Mouse (Mus musculus) spleen, adult 2 months (tissue): ENCODE data around the gene Hrh3. TPM values are rescaled to one million over a fixed set of nuclear protein-coding genes. Genes with fewer than 3 reads are reported as not detected.

Source experiments
- DNase-seq, 2 experiments: peaks; one replicate each; pipeline versions ENCODE4 v3.0.0 to v3.0.0-alpha.2; 2012 to 2021; ENCODE audit warnings: low spot score in 2 of 2, low read depth in 1 of 2
- H3K27ac ChIP-seq: fragments of 200-500 bp; 2 replicates; pipeline ENCODE4 v1.5.1; 2012; ENCODE audit warnings: low read length, inconsistent platforms; ENCODE audit not compliant: insufficient read depth
- H3K27me3 ChIP-seq: fragments of 200-500 bp; 2 replicates; pipeline ENCODE4 v1.6.1; 2012; ENCODE audit warnings: mild to moderate bottlenecking, moderate library complexity, low read length, inconsistent platforms; ENCODE audit not compliant: control insufficient read depth, insufficient read depth
- H3K36me3 ChIP-seq: fragments of 200-500 bp; 2 replicates; pipeline ENCODE4 v1.6.1; 2012; ENCODE audit warnings: mild to moderate bottlenecking, low read length, inconsistent platforms; ENCODE audit not compliant: control insufficient read depth, insufficient read depth
- H3K4me1 ChIP-seq: fragments of 200-500 bp; 2 replicates; pipeline ENCODE4 v1.6.1; 2011; ENCODE audit warnings: inconsistent platforms; ENCODE audit not compliant: control insufficient read depth, insufficient read depth, insufficient read length
- H3K4me3 ChIP-seq: fragments of 200-500 bp; 2 replicates; pipeline ENCODE4 v1.5.1; 2011; ENCODE audit warnings: mild to moderate bottlenecking, inconsistent platforms; ENCODE audit not compliant: insufficient read depth, insufficient read length; ENCODE audit errors: extremely low read depth
- CTCF ChIP-seq: fragments of 200-500 bp; IDR thresholded peaks from 2 replicates; pipeline ENCODE4 v1.5.1; 2011; ENCODE audit warnings: mild to moderate bottlenecking, inconsistent platforms; ENCODE audit not compliant: insufficient read depth, insufficient read length, insufficient replicate concordance; ENCODE audit errors: extremely low read depth
- POLR2A ChIP-seq: fragments of 200-500 bp; IDR thresholded peaks from 2 replicates; pipeline ENCODE4 v1.6.1; 2011; ENCODE audit warnings: low read depth, low read length, inconsistent platforms
- WGBS: fragments of 180-500 bp; shearing (Covaris S2); methylation state at CpG from one replicate; pipeline ENCODE4 v1.1.7; 2018; 5-methylcytosine and 5-hydroxymethylcytosine counted together
- polyA plus RNA-seq: library from polyadenylated mRNA; depleted of rRNA; stranded (reverse); fragments of >200 nt; gene quantifications from 2 replicates; pipeline ENCODE4 v1.2.3, GENCODE M21; 2012

Gene Hrh3
- polyA plus RNA-seq, 1 experiment: not detected

DNA sequence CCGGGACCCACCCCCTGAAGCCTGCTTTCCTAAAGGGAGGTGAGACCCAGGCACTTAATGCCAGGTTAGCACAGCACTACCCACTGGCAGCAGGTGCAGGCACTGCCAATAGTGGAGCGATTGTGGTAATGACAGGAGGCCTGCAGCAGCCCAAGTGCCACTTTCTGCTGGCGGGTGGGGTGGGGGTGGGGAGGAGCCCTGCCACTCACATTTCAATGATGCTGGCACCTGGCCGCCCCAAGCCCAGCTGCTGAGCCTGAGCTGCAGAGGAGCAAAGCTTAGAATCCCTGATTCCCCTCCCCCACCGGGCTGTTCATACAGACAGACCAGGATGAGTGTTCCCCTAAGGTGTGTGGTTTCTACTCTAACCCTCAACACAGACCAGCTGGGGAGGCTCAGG lies 8.6 kb downstream of the Hrh3 start:
- no peak for TF ChIP-seq CTCF
- no peak for TF ChIP-seq POLR2A
- H3K36me3 ChIP-seq: no peaks in the 10 kb centered on the region
- no peak for DNase-seq
- no peak overlapping the region for H3K4me3 ChIP-seq
- no peaks in the 10 kb centered on the region for H3K27me3 ChIP-seq
- 27% methylated on average over 5 of the region's 5 CpGs for WGBS
- peaks cover 5% of the 10 kb centered on the region; the same call in 1 of the 2 replicates for H3K4me1 ChIP-seq
- no peak overlapping the region for H3K27ac ChIP-seq

- H3K27me3 ChIP-seq: no peaks in the 10 kb centered on the region
- H3K36me3 ChIP-seq: peaks cover 3% of the 10 kb centered on the region; the same call in 1 of the 2 replicates
- no peak overlapping the region for H3K27ac ChIP-seq
- 68% methylated on average over 11 of the region's 11 CpGs for WGBS
- H3K4me3 ChIP-seq: no peak overlapping the region
- TF ChIP-seq POLR2A (no peak), CTCF (no peak)
- DNase-seq: no peak
- H3K4me1 ChIP-seq: no peaks in the 10 kb centered on the region
These were observed 14.0 kb downstream of the Hrh3 start for GRCm38 (mm10) chr2:180090285-180090684.

DNA sequence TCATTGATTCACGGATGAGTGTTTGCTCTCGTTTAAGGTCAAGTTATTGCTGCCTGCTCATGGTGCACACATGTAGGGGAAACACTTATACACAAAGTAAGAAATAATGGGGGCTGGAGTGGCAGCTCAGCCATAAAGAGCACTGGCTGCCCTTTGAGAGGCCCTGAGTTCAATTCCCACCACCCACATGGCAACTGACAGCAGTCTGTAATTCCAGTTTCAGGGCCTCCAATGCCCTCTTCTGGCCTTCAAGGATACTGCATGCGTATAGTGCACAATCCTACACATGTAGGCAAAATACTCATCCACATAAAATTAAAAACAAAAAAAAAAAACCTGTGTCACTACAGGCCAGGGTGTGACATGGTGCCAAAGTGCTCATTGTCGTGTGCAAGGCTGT lies 16.8 kb downstream of the Hrh3 start:
- Histone ChIP-seq H3K4me3 (no peak overlapping the region), H3K27ac (no peak overlapping the region), H3K36me3 (peaks cover 12% of the 10 kb centered on the region), H3K4me1 (no peaks in the 10 kb centered on the region), H3K27me3 (no peaks in the 10 kb centered on the region)
- no peak for DNase-seq
- TF ChIP-seq CTCF (no peak), POLR2A (no peak)
- 94% methylated on average over 4 of the region's 4 CpGs for WGBS

- Histone ChIP-seq H3K27ac (no peak overlapping the region), H3K36me3 (peaks cover 14% of the 10 kb centered on the region), H3K27me3 (no peaks in the 10 kb centered on the region), H3K4me1 (no peaks in the 10 kb centered on the region), H3K4me3 (no peak overlapping the region)
- no peak for TF ChIP-seq POLR2A
- no peak for TF ChIP-seq CTCF
- no peak for DNase-seq
- WGBS: 83% methylated on average over 5 of the region's 5 CpGs
These were observed 17.7 kb downstream of the Hrh3 start for GRCm38 (mm10) chr2:180086637-180087027.

GRCm38 (mm10) chr2:180085926-180086636 lies 18.2 kb downstream of the Hrh3 start:
- no peak for DNase-seq
- no peak overlapping the region for H3K27ac ChIP-seq
- 92% methylated on average over 16 of the region's 16 CpGs for WGBS
- no peaks in the 10 kb centered on the region for H3K4me1 ChIP-seq
- H3K27me3 ChIP-seq: no peaks in the 10 kb centered on the region
- no peak for TF ChIP-seq POLR2A
- no peak for TF ChIP-seq CTCF
- no peak overlapping the region for H3K4me3 ChIP-seq
- H3K36me3 ChIP-seq: peaks cover 14% of the 10 kb centered on the region

- DNase-seq: no peak
- H3K4me3 ChIP-seq: no peak overlapping the region
- WGBS: 79% methylated on average over 3 of the region's 3 CpGs
- H3K36me3 ChIP-seq: peaks cover 14% of the 10 kb centered on the region
- no peaks in the 10 kb centered on the region for H3K4me1 ChIP-seq
- no peak overlapping the region for H3K27ac ChIP-seq
- no peaks in the 10 kb centered on the region for H3K27me3 ChIP-seq
- no peak for TF ChIP-seq POLR2A
- TF ChIP-seq CTCF: no peak
These were observed 19.7 kb downstream of the Hrh3 start for GRCm38 (mm10) chr2:180084565-180084964.

GRCm38 (mm10) chr2:180083063-180083462 lies 21.2 kb downstream of the Hrh3 start:
- H3K36me3 ChIP-seq: peaks cover 15% of the 10 kb centered on the region
- DNase-seq: no peak

More at GRCm38 (mm10) chr2:180083063-180083462, 21.2 kb downstream of the Hrh3 start:
- Histone ChIP-seq H3K27me3 (no peaks in the 10 kb centered on the region), H3K4me3 (no peak overlapping the region), H3K4me1 (no peaks in the 10 kb centered on the region), H3K27ac (no peak overlapping the region)
- 90% methylated on average over 10 of the region's 10 CpGs for WGBS
- no peak for TF ChIP-seq CTCF
- no peak for TF ChIP-seq POLR2A
